Mouse (Mus musculus) small intestine, adult 2 months (tissue): ENCODE results near the gene Lrit2. TPM values are rescaled to one million over a fixed set of nuclear protein-coding genes. Genes with fewer than 3 reads are reported as not detected.

Experiments
- H3K27ac ChIP-seq: fragments of 200-500 bp; 2 replicates; pipeline ENCODE4 v1.5.1; 2012; ENCODE audit warnings: low read depth, low read length, control low read depth, inconsistent platforms; ENCODE audit not compliant: insufficient read depth
- H3K27me3 ChIP-seq: fragments of 200-500 bp; 2 replicates; pipeline ENCODE4 v1.6.1; 2012; ENCODE audit warnings: mild to moderate bottlenecking, moderate library complexity, low read length, inconsistent platforms; ENCODE audit not compliant: control insufficient read depth, insufficient read depth
- H3K36me3 ChIP-seq: fragments of 200-500 bp; 2 replicates; pipeline ENCODE4 v1.6.1; 2012; ENCODE audit warnings: mild to moderate bottlenecking, low read length, control low read depth, inconsistent platforms; ENCODE audit not compliant: control insufficient read depth, insufficient read depth
- H3K4me1 ChIP-seq: fragments of 200-500 bp; 2 replicates; pipeline ENCODE4 v1.6.1; 2012; ENCODE audit warnings: low read length, inconsistent platforms, mixed read lengths; ENCODE audit not compliant: control insufficient read depth, insufficient read depth, insufficient read length
- H3K4me3 ChIP-seq: fragments of 200-500 bp; 2 replicates; pipeline ENCODE4 v1.5.1; 2012; ENCODE audit warnings: low read depth, mild to moderate bottlenecking, control low read depth, inconsistent platforms, low read length, moderate library complexity
- CTCF ChIP-seq: fragments of 200-500 bp; IDR thresholded peaks from 2 replicates; pipeline ENCODE4 v1.5.1; 2012; ENCODE audit warnings: low read depth, mild to moderate bottlenecking, control low read depth, inconsistent platforms, low read length, moderate library complexity, mixed read lengths; ENCODE audit not compliant: insufficient replicate concordance, insufficient read length; ENCODE audit errors: extremely low read depth
- POLR2A ChIP-seq: fragments of 200-500 bp; IDR thresholded peaks from 2 replicates; pipeline ENCODE4 v1.6.1; 2012; ENCODE audit warnings: low read depth, mild to moderate bottlenecking, control low read depth, inconsistent platforms, low read length, moderate library complexity
- WGBS: fragments of 180-500 bp; shearing (Covaris S2); methylation state at CpG from one replicate; pipeline ENCODE4 v1.1.7; 2018; 5-methylcytosine and 5-hydroxymethylcytosine counted together
- polyA plus RNA-seq: library from polyadenylated mRNA; depleted of rRNA; stranded (reverse); fragments of >200 nt; gene quantifications from 2 replicates; pipeline ENCODE4 v1.2.3, GENCODE M21; 2012; rRNA removed

Lrit2 gene
- polyA plus RNA-seq, result not detected in 2 replicates

GRCm38 (mm10) chr14:37067629-37068028 is at the start of gene Lrit2:
Gene Lrit2 (plus strand): TSS chr14:37067929.
- WGBS, result 69% methylated on average over 5 of the region's 5 CpGs
- no peak for TF ChIP-seq POLR2A
- TF ChIP-seq CTCF, result no peak
- H3K27ac ChIP-seq, result no peak within 1 kb of the TSS
- no peaks in the 10 kb centered on the region for H3K4me1 ChIP-seq
- H3K36me3 ChIP-seq, result no peaks in the 10 kb centered on the region
- H3K4me3 ChIP-seq, result no peak within 1 kb of the TSS
- H3K27me3 ChIP-seq, result no peaks in the 10 kb centered on the region

GRCm38 (mm10) chr14:37027248-37027933 is 40.3 kb upstream of the Lrit2 start:
- Histone ChIP-seq H3K27me3 (no peaks in the 10 kb centered on the region), H3K4me1 (peaks cover 3% of the 10 kb centered on the region; the same call in 1 of the 2 replicates), H3K36me3 (no peaks in the 10 kb centered on the region), H3K27ac (peak overlapping the region; percentile 8; the same call in 1 of the 2 replicates), H3K4me3 (no peak overlapping the region)
- TF ChIP-seq POLR2A, result no peak
- no peak for TF ChIP-seq CTCF
- 22% methylated on average over 4 of the region's 4 CpGs for WGBS

GRCm38 (mm10) chr14:37027951-37028350 is 39.8 kb upstream of the Lrit2 start:
- 67% methylated on average over 3 of the region's 3 CpGs for WGBS
- H3K4me1 ChIP-seq, result peaks cover 3% of the 10 kb centered on the region; the same call in 1 of the 2 replicates
- no peaks in the 10 kb centered on the region for H3K36me3 ChIP-seq
- no peak overlapping the region for H3K27ac ChIP-seq
- TF ChIP-seq POLR2A, result no peak
- no peak for TF ChIP-seq CTCF
- no peaks in the 10 kb centered on the region for H3K27me3 ChIP-seq
- H3K4me3 ChIP-seq, result no peak overlapping the region

GRCm38 (mm10) chr14:37028555-37028954 is 39.2 kb upstream of the Lrit2 start:
- Histone ChIP-seq H3K27me3 (no peaks in the 10 kb centered on the region), H3K4me1 (peaks cover 3% of the 10 kb centered on the region; the same call in 1 of the 2 replicates), H3K27ac (no peak overlapping the region), H3K36me3 (no peaks in the 10 kb centered on the region), H3K4me3 (no peak overlapping the region)
- 88% methylated on average over 3 of the region's 3 CpGs for WGBS
- TF ChIP-seq CTCF (no peak), POLR2A (no peak)

GRCm38 (mm10) chr14:37032481-37033104 is 35.1 kb upstream of the Lrit2 start:
- 32% methylated on average over 11 of the region's 11 CpGs for WGBS
- H3K36me3 ChIP-seq, result no peaks in the 10 kb centered on the region
- TF ChIP-seq CTCF (no peak), POLR2A (no peak)
- H3K27me3 ChIP-seq, result 0 out of 2 replicates have a peak, but pooled peaks cover 4% of the 10 kb centered on the region
- H3K27ac ChIP-seq, result no peak overlapping the region
- H3K4me1 ChIP-seq, result no peaks in the 10 kb centered on the region; the same call in 1 of the 2 replicates
- no peak overlapping the region; the same call in 1 of the 2 replicates for H3K4me3 ChIP-seq

- Histone ChIP-seq H3K27me3 (0 out of 2 replicates have a peak, but pooled peaks cover 4% of the 10 kb centered on the region), H3K27ac (no peak overlapping the region), H3K36me3 (no peaks in the 10 kb centered on the region), H3K4me3 (no peak overlapping the region), H3K4me1 (no peaks in the 10 kb centered on the region)
- TF ChIP-seq CTCF, result peak; percentile 94; the same call in 1 of the 2 replicates
- TF ChIP-seq POLR2A, result no peak
- WGBS, result 10% methylated on average over 7 of the region's 7 CpGs
These were observed 34.5 kb upstream of the Lrit2 start for GRCm38 (mm10) chr14:37033241-37033640.

- WGBS, result 47% methylated on average over 5 of the region's 5 CpGs
These were observed 33.3 kb upstream of the Lrit2 start for GRCm38 (mm10) chr14:37034432-37034831.

More at GRCm38 (mm10) chr14:37034432-37034831, 33.3 kb upstream of the Lrit2 start:
- no peaks in the 10 kb centered on the region for H3K36me3 ChIP-seq
- H3K4me3 ChIP-seq, result no peak overlapping the region
- no peaks in the 10 kb centered on the region for H3K4me1 ChIP-seq
- TF ChIP-seq POLR2A (no peak), CTCF (no peak)
- 0 out of 2 replicates have a peak, but pooled peaks cover 4% of the 10 kb centered on the region for H3K27me3 ChIP-seq
- no peak overlapping the region for H3K27ac ChIP-seq
